Mouse (Mus musculus) layer of hippocampus, adult 8-10 months (tissue): ENCODE measurements at regions not wholly inside any gene's neighbourhood (a gene's known extent, or its start where the extent isn't known, plus 50 kb on each side); places are given as distances from the start of the nearest gene placed in this dataset.

Experiments used
- DNase-seq, 2 experiments: peaks; one replicate each; pipeline ENCODE4 v3.0.0; 2022; ENCODE audit warnings: low spot score in 2 of 2

- DNase-seq, result no peak
Measured at GRCm38 (mm10) chr10:120616406-120617015, 140.2 kb upstream of the Hmga2 start.

- DNase-seq, result no peak
Measured at GRCm38 (mm10) chr10:120612351-120612750, 136.1 kb upstream of the Hmga2 start.

GRCm38 (mm10) chr10:120610076-120610475 is 133.8 kb upstream of the Hmga2 start:
- DNase-seq, result peak in 1 of 2 experiments; percentile 13

GRCm38 (mm10) chr10:120604506-120604905 is 128.2 kb upstream of the Hmga2 start:
- no peak for DNase-seq

- no peak for DNase-seq
Measured at GRCm38 (mm10) chr10:120603167-120603566, 126.9 kb upstream of the Hmga2 start.

GRCm38 (mm10) chr10:120600735-120601134 is 124.5 kb upstream of the Hmga2 start:
- peak in 1 of 2 experiments; percentile 13 for DNase-seq

GRCm38 (mm10) chr10:120599551-120599950 is 123.3 kb upstream of the Hmga2 start:
- DNase-seq, result no peak

GRCm38 (mm10) chr10:120597320-120597887 is 121.1 kb upstream of the Hmga2 start:
- no peak for DNase-seq

- DNase-seq, result no peak
Measured at GRCm38 (mm10) chr10:120595145-120595544, 118.9 kb upstream of the Hmga2 start.

GRCm38 (mm10) chr10:120593876-120594275 is 117.6 kb upstream of the Hmga2 start:
- no peak for DNase-seq

- no peak for DNase-seq
Measured at GRCm38 (mm10) chr10:120589659-120590058, 113.4 kb upstream of the Hmga2 start.

- DNase-seq, result no peak
Measured at GRCm38 (mm10) chr10:120587854-120588633, 111.8 kb upstream of the Hmga2 start.

GRCm38 (mm10) chr10:120587179-120587578 is 110.9 kb upstream of the Hmga2 start:
- DNase-seq, result peak in 1 of 2 experiments; percentile 15

- no peak for DNase-seq
Measured at GRCm38 (mm10) chr10:120582497-120582896, 106.2 kb upstream of the Hmga2 start.

- no peak for DNase-seq
Measured at GRCm38 (mm10) chr10:120581547-120581946, 105.3 kb upstream of the Hmga2 start.

GRCm38 (mm10) chr10:120576886-120577285 is 100.6 kb upstream of the Hmga2 start:
- no peak for DNase-seq

GRCm38 (mm10) chr10:120576148-120576547 is 99.9 kb upstream of the Hmga2 start:
- DNase-seq, result no peak

- DNase-seq, result no peak
Measured at GRCm38 (mm10) chr10:120571340-120571739, 95.1 kb upstream of the Hmga2 start.

GRCm38 (mm10) chr10:120565992-120566391 is 89.7 kb upstream of the Hmga2 start:
- no peak for DNase-seq

- DNase-seq, result no peak
Measured at GRCm38 (mm10) chr10:120564859-120565258, 88.6 kb upstream of the Hmga2 start.

GRCm38 (mm10) chr10:120563926-120564325 is 87.7 kb upstream of the Hmga2 start:
- no peak for DNase-seq

GRCm38 (mm10) chr10:120561821-120562220 is 85.6 kb upstream of the Hmga2 start:
- DNase-seq, result no peak
